Mouse (Mus musculus) C2C12 (cell line): ENCODE results near the gene Nlrp6.

Experiments
- CTCF ChIP-seq: IDR thresholded peaks from one replicate; pipeline ENCODE4 v1.5.1; 2011; ENCODE audit not compliant: control insufficient read depth, insufficient read depth, insufficient read length
- FOSL1 ChIP-seq: IDR thresholded peaks from one replicate; pipeline ENCODE4 v1.8.0; 2011; ENCODE audit warnings: mild to moderate bottlenecking, low read length; ENCODE audit not compliant: poor library complexity, insufficient read depth, severe bottlenecking
- MYOD1 ChIP-seq: IDR thresholded peaks from one replicate; pipeline ENCODE4 v1.6.1; 2011; ENCODE audit warnings: low read depth; ENCODE audit not compliant: control insufficient read depth, insufficient read length
- MYOG ChIP-seq: IDR thresholded peaks from one replicate; pipeline ENCODE4 v1.6.1; 2011; ENCODE audit not compliant: control insufficient read depth, insufficient read length; ENCODE audit errors: extremely low read depth
- USF1 ChIP-seq: IDR thresholded peaks from one replicate; pipeline ENCODE4 v1.6.1; 2011; ENCODE audit warnings: low read depth, mild to moderate bottlenecking, control low read depth, moderate library complexity

- no peak for TF ChIP-seq CTCF
- TF ChIP-seq MYOG = no peak
- TF ChIP-seq MYOD1 = no peak
- no peak for TF ChIP-seq USF1
- TF ChIP-seq FOSL1 = no peak
Measured at GRCm38 (mm10) chr7:140907697-140908096, 13.0 kb upstream of the Nlrp6 start.
